ENCODE assay signal across 19 mouse cellular contexts in the genomic region with DNA sequence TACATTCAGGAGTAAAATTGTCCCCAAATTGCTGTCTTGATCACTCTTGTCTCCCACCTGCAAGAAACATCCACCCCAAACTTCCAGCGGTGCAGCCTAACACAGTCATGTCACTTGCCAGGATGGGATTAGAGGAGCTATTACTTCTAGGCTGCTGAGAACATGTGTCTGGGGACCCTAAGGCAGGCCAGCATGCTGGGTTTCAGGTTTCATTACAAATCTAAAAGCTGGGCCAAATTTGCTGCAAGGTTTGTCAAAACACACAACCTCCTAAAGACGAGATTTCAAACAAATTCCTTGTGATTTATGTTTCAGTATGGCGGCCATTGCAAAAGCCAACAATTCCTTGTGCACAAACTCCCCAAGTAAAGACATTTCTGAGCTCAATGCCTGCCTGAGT. TPM values are rescaled to one million over a fixed set of nuclear protein-coding genes. Genes with fewer than 3 reads are reported as not detected.
A peak's percentile ranks its signal among the peaks of the same experiment; 100 is the strongest.
DNase-seq lines count a peak whose midpoint lies in the region; ATAC-seq and TF ChIP-seq lines count a peak whose summit lies in the region.
"Had no signal": no experiment of that assay in that cellular context is flagged by ENCODE, and none has a peak within 500 bp of the region (broad histone marks: within the 10 kb centered on the region; RNA-seq: fewer than 3 reads in every experiment).

No protein-coding gene starts in this region.

- H3K4me1 ChIP-seq in midbrain, embryonic 14.5 days (ENCODE audit: control insufficient read depth, insufficient read depth, low read length): peaks cover 13% of the 10 kb centered on the region
- 0 out of 2 replicates have a peak, but pooled peaks cover 2% of the 10 kb centered on the region for H3K4me1 ChIP-seq in midbrain, postnatal 0 days (ENCODE audit: insufficient read depth, low read length)
- H3K4me1 ChIP-seq in embryonic facial prominence, embryonic 12.5 days: peaks cover 26% of the 10 kb centered on the region
- peaks cover 34% of the 10 kb centered on the region for H3K4me1 ChIP-seq in limb, embryonic 13.5 days

- no peaks in the 10 kb centered on the region for H3K9me3 ChIP-seq in midbrain, embryonic 14.5 days (ENCODE audit: control insufficient read depth, low read length)
- H3K9me3 ChIP-seq in midbrain, postnatal 0 days (ENCODE audit: low read length): no peaks in the 10 kb centered on the region
- no peaks in the 10 kb centered on the region for H3K9me3 ChIP-seq in embryonic facial prominence, embryonic 12.5 days
- no peaks in the 10 kb centered on the region for H3K9me3 ChIP-seq in limb, embryonic 13.5 days
- H3K9me3 ChIP-seq: forebrain, embryonic 10.5 days; midbrain, embryonic 13.5 days had no signal

- 43% methylated on average over 3 of the region's 3 CpGs for WGBS in midbrain, embryonic 14.5 days
- WGBS in midbrain, postnatal 0 days: 45% methylated on average over 3 of the region's 3 CpGs
- whole genome bisulfite sequencing in embryonic facial prominence, embryonic 12.5 days: 12% methylated on average over 3 of the region's 3 CpGs
- 14% methylated on average over 3 of the region's 3 CpGs for WGBS in limb, embryonic 13.5 days

- no peaks in the 10 kb centered on the region for H3K36me3 ChIP-seq in midbrain, embryonic 14.5 days (ENCODE audit: control insufficient read depth, insufficient read depth, low read length)
- H3K36me3 ChIP-seq in midbrain, postnatal 0 days (ENCODE audit: insufficient read depth, low read length): no peaks in the 10 kb centered on the region
- H3K36me3 ChIP-seq in embryonic facial prominence, embryonic 12.5 days: no peaks in the 10 kb centered on the region
- no peaks in the 10 kb centered on the region for H3K36me3 ChIP-seq in limb, embryonic 13.5 days
- H3K36me3 ChIP-seq: forebrain, embryonic 10.5 days; midbrain, embryonic 13.5 days had no signal

- TF ChIP-seq CTCF in midbrain, postnatal 0 days (IDR thresholded peaks at IDR 0.05): no peak

- H3K27ac ChIP-seq in midbrain, embryonic 14.5 days (replicated peaks; ENCODE audit: low read depth, low read length): 0 out of 2 replicates have a peak overlapping the region, but pooled peaks have one; percentile 20
- no peak overlapping the region for H3K27ac ChIP-seq in midbrain, postnatal 0 days (ENCODE audit: low read depth, low read length)
- peak overlapping the region; percentile 55 for H3K27ac ChIP-seq in embryonic facial prominence, embryonic 12.5 days
- H3K27ac ChIP-seq in limb, embryonic 13.5 days: peak overlapping the region; percentile 45; the same call in 1 of the 2 replicates
- H3K27ac ChIP-seq: forebrain, embryonic 10.5 days; hindbrain, postnatal 0 days; midbrain, embryonic 13.5 days had no signal

- no peak for DNase-seq in midbrain, embryonic 14.5 days
- no peak for DNase-seq in midbrain, postnatal 0 days (ENCODE audit: low spot score)
- no peak for DNase-seq in right cerebral cortex, adult 2 months (ENCODE audit: low spot score in 2 of 2)
- no peak for DNase-seq in layer of hippocampus, postnatal 14 days (ENCODE audit: low spot score in 2 of 2)
- no peak for DNase-seq in right cerebral cortex, postnatal 25 days
- DNase-seq: adrenal gland, postnatal 10 days; cerebellum, adult 2 months; gastrocnemius, postnatal 36 days; kidney, postnatal 14 days; liver, postnatal 0 days; lung, postnatal 4 days had no signal

- ATAC-seq in midbrain, embryonic 14.5 days (ENCODE audit: low FRiP score, low TSS enrichment): no peak
- ATAC-seq in midbrain, postnatal 0 days (ENCODE audit: low FRiP score): no peak
- no peak for ATAC-seq in embryonic facial prominence, embryonic 12.5 days (ENCODE audit: insufficient number of reproducible peaks, insufficient read depth, low FRiP score, low TSS enrichment)
- ATAC-seq in limb, embryonic 13.5 days (ENCODE audit: low FRiP score, low read depth): no peak
- ATAC-seq: CD4-positive, CD25-positive, alpha-beta regulatory T cell, adult 4 months; hindbrain, postnatal 0 days; liver, postnatal 0 days; midbrain, embryonic 13.5 days had no signal

- H3K9ac ChIP-seq in midbrain, embryonic 14.5 days (replicated peaks; ENCODE audit: low read length): no peak overlapping the region
- H3K9ac ChIP-seq in midbrain, postnatal 0 days (replicated peaks; ENCODE audit: low read length, poor library complexity, severe bottlenecking): no peak overlapping the region
- no peak overlapping the region for H3K9ac ChIP-seq in embryonic facial prominence, embryonic 12.5 days
- H3K9ac ChIP-seq in limb, embryonic 13.5 days: no peak overlapping the region
- H3K9ac ChIP-seq: liver, postnatal 0 days; midbrain, embryonic 13.5 days had no signal

- H3K27me3 ChIP-seq in midbrain, embryonic 14.5 days (ENCODE audit: control insufficient read depth, insufficient read depth, low read length): no peaks in the 10 kb centered on the region
- no peaks in the 10 kb centered on the region for H3K27me3 ChIP-seq in midbrain, postnatal 0 days (ENCODE audit: insufficient read depth, low read length)
- H3K27me3 ChIP-seq in embryonic facial prominence, embryonic 12.5 days: no peaks in the 10 kb centered on the region
- no peaks in the 10 kb centered on the region for H3K27me3 ChIP-seq in limb, embryonic 13.5 days
- H3K27me3 ChIP-seq: midbrain, embryonic 13.5 days had no signal

- H3K4me2 ChIP-seq in midbrain, embryonic 14.5 days (ENCODE audit: low read length): no peak overlapping the region
- no peak overlapping the region for H3K4me2 ChIP-seq in midbrain, postnatal 0 days (ENCODE audit: low read depth, low read length, poor library complexity, severe bottlenecking)
- H3K4me2 ChIP-seq in embryonic facial prominence, embryonic 12.5 days (replicated peaks): no peak overlapping the region
- H3K4me2 ChIP-seq in limb, embryonic 13.5 days (replicated peaks): peak overlapping the region; percentile 32; the same call in 1 of the 2 replicates
- H3K4me2 ChIP-seq: heart, embryonic 11.5 days; midbrain, embryonic 13.5 days had no signal

- H3K4me3 ChIP-seq in midbrain, embryonic 14.5 days (replicated peaks; ENCODE audit: low read depth, low read length): no peak overlapping the region
- H3K4me3 ChIP-seq in midbrain, postnatal 0 days (ENCODE audit: low read depth, low read length): no peak overlapping the region
- H3K4me3 ChIP-seq in embryonic facial prominence, embryonic 12.5 days: no peak overlapping the region
- no peak overlapping the region for H3K4me3 ChIP-seq in limb, embryonic 13.5 days
- H3K4me3 ChIP-seq: forebrain, embryonic 10.5 days; midbrain, embryonic 13.5 days had no signal

RNA-seq across cellular contexts. Expression of a gene that starts 1.6 kb away (rescaled TPM):
- polyA plus RNA-seq in midbrain, embryonic 14.5 days (2014; fragmentation: Nextera tagmentation; extraction: Ambion mirVana): 51.8 and 56.8 TPM in 2 replicates
- 47.6 and 63.6 TPM in 2 replicates for total RNA-seq in midbrain, postnatal 0 days (2014; rRNA removed)
- polyA plus RNA-seq in midbrain, postnatal 0 days (2015; fragmentation: Nextera tagmentation; extraction: Ambion mirVana): 66.5 and 78.0 TPM in 2 replicates
- 45.4 and 49.9 TPM in 2 replicates for polyA plus RNA-seq in embryonic facial prominence, embryonic 12.5 days (2016; fragmentation: Nextera tagmentation; extraction: Ambion mirVana)
- 69.3 and 71.9 TPM in 2 replicates for polyA plus RNA-seq in limb, embryonic 13.5 days (2015; fragmentation: Nextera tagmentation; extraction: Ambion mirVana)
- total RNA-seq in layer of hippocampus, postnatal 14 days (2021): 10 to 100 TPM; 34.1 to 40.6 TPM
- total RNA-seq: MEL had no signal
- polyA plus RNA-seq: CD4-positive, CD25-positive, alpha-beta regulatory T cell, adult 4 months had no signal
